ENCODE assay signal across 18 mouse cellular contexts in genomic region chr13:114118104-114118830, GRCm38 (mm10).
DNase-seq lines count a peak whose midpoint lies in the region; ATAC-seq and TF ChIP-seq lines count a peak whose summit lies in the region.
"Had no signal": no experiment of that assay in that cellular context is flagged by ENCODE, and none has a peak within 500 bp of the region (broad histone marks: within the 10 kb centered on the region; RNA-seq: fewer than 3 reads in every experiment).

No protein-coding gene starts in this region.

- H3K4me2 ChIP-seq in embryonic facial prominence, embryonic 14.5 days (ENCODE audit: low read depth, low read length): no peak overlapping the region
- no peak overlapping the region for H3K4me2 ChIP-seq in intestine, embryonic 16.5 days (ENCODE audit: low read depth, low read length)
- H3K4me2 ChIP-seq in intestine, postnatal 0 days (replicated peaks; ENCODE audit: low read depth): no peak overlapping the region
- no peak overlapping the region for H3K4me2 ChIP-seq in midbrain, embryonic 11.5 days
- H3K4me2 ChIP-seq in midbrain, postnatal 0 days (ENCODE audit: low read depth, low read length, poor library complexity, severe bottlenecking): no peak overlapping the region
- no peak overlapping the region for H3K4me2 ChIP-seq in forebrain, embryonic 14.5 days (ENCODE audit: low read length)
- H3K4me2 ChIP-seq: forebrain, embryonic 12.5 days; liver, embryonic 12.5 days; lung, embryonic 15.5 days; midbrain, embryonic 15.5 days; stomach, embryonic 15.5 days had no signal

- no peak overlapping the region for H3K9ac ChIP-seq in embryonic facial prominence, embryonic 14.5 days (ENCODE audit: low read depth, low read length)
- H3K9ac ChIP-seq in intestine, embryonic 16.5 days (ENCODE audit: low read depth, low read length): no peak overlapping the region
- H3K9ac ChIP-seq in intestine, postnatal 0 days (ENCODE audit: low read depth, low read length): no peak overlapping the region
- H3K9ac ChIP-seq in midbrain, embryonic 11.5 days (ENCODE audit: low read length): no peak overlapping the region
- no peak overlapping the region for H3K9ac ChIP-seq in midbrain, postnatal 0 days (replicated peaks; ENCODE audit: low read length, poor library complexity, severe bottlenecking)
- H3K9ac ChIP-seq in forebrain, embryonic 14.5 days (ENCODE audit: low read length): no peak overlapping the region
- H3K9ac ChIP-seq: forebrain, embryonic 12.5 days; liver, embryonic 12.5 days; lung, embryonic 15.5 days; midbrain, embryonic 15.5 days; stomach, embryonic 15.5 days had no signal

- TF ChIP-seq CTCF in intestine, postnatal 0 days (IDR thresholded peaks at IDR 0.05; ENCODE audit: low read depth): no peak
- no peak for TF ChIP-seq CTCF in midbrain, postnatal 0 days (IDR thresholded peaks at IDR 0.05)

- DNase-seq in embryonic facial prominence, embryonic 14.5 days (ENCODE audit: low spot score): peak; percentile 54
- DNase-seq in embryonic facial prominence, embryonic 10.5 days (ENCODE audit: low spot score): no peak
- DNase-seq in midbrain, embryonic 11.5 days (ENCODE audit: low spot score, missing footprints): peak; percentile 56
- DNase-seq in midbrain, postnatal 0 days (ENCODE audit: low spot score): no peak
- DNase-seq in kidney, postnatal 14 days: peak; percentile 64
- no peak for DNase-seq in forebrain, embryonic 14.5 days (ENCODE audit: low spot score)
- DNase-seq: cerebellum, postnatal 10 days; left cerebral cortex, postnatal 4 days; spleen, adult 18-20 months had no signal

- no peak for ATAC-seq in embryonic facial prominence, embryonic 14.5 days (ENCODE audit: low read depth)
- ATAC-seq in intestine, embryonic 16.5 days: peak; percentile 36; the same call in 1 of the 2 replicates
- no peak for ATAC-seq in intestine, postnatal 0 days
- no peak for ATAC-seq in midbrain, embryonic 11.5 days (ENCODE audit: low FRiP score)
- ATAC-seq in midbrain, postnatal 0 days (ENCODE audit: low FRiP score): no peak
- ATAC-seq in forebrain, embryonic 14.5 days: no peak
- ATAC-seq: hindbrain, postnatal 0 days; liver, embryonic 12.5 days; midbrain, embryonic 15.5 days had no signal

- H3K9me3 ChIP-seq in embryonic facial prominence, embryonic 14.5 days (ENCODE audit: control insufficient read depth, low read length): no peaks in the 10 kb centered on the region
- no peaks in the 10 kb centered on the region for H3K9me3 ChIP-seq in embryonic facial prominence, embryonic 10.5 days
- H3K9me3 ChIP-seq in intestine, embryonic 16.5 days (ENCODE audit: control insufficient read depth, low read length): no peaks in the 10 kb centered on the region
- no peaks in the 10 kb centered on the region for H3K9me3 ChIP-seq in intestine, postnatal 0 days (ENCODE audit: control insufficient read depth)
- no peaks in the 10 kb centered on the region for H3K9me3 ChIP-seq in midbrain, embryonic 11.5 days (ENCODE audit: control insufficient read depth, low read length)
- H3K9me3 ChIP-seq in midbrain, postnatal 0 days (ENCODE audit: low read length): no peaks in the 10 kb centered on the region
- no peaks in the 10 kb centered on the region for H3K9me3 ChIP-seq in forebrain, embryonic 14.5 days (replicated peaks; ENCODE audit: control insufficient read depth, low read length)
- H3K9me3 ChIP-seq: forebrain, embryonic 12.5 days; liver, embryonic 12.5 days; lung, embryonic 15.5 days; midbrain, embryonic 15.5 days; stomach, embryonic 15.5 days had no signal

- WGBS in embryonic facial prominence, embryonic 14.5 days: 63% methylated on average over 19 of the region's 19 CpGs
- 93% methylated on average over 19 of the region's 19 CpGs for WGBS in embryonic facial prominence, embryonic 10.5 days
- WGBS in intestine, embryonic 16.5 days: 56% methylated on average over 19 of the region's 19 CpGs
- WGBS in intestine, postnatal 0 days: 60% methylated on average over 19 of the region's 19 CpGs
- WGBS in midbrain, embryonic 11.5 days: 89% methylated on average over 19 of the region's 19 CpGs
- WGBS in midbrain, postnatal 0 days: 84% methylated on average over 19 of the region's 19 CpGs
- WGBS in forebrain, embryonic 14.5 days: 90% methylated on average over 19 of the region's 19 CpGs

- no peak overlapping the region for H3K4me3 ChIP-seq in embryonic facial prominence, embryonic 14.5 days (ENCODE audit: low read depth, low read length)
- H3K4me3 ChIP-seq in embryonic facial prominence, embryonic 10.5 days: no peak overlapping the region
- H3K4me3 ChIP-seq in intestine, embryonic 16.5 days (ENCODE audit: low read length): no peak overlapping the region
- no peak overlapping the region for H3K4me3 ChIP-seq in intestine, postnatal 0 days (ENCODE audit: low read depth, low read length)
- no peak overlapping the region for H3K4me3 ChIP-seq in midbrain, embryonic 11.5 days (ENCODE audit: low read depth, low read length)
- H3K4me3 ChIP-seq in midbrain, postnatal 0 days (ENCODE audit: low read depth, low read length): no peak overlapping the region
- no peak overlapping the region for H3K4me3 ChIP-seq in forebrain, embryonic 14.5 days (ENCODE audit: low read depth, low read length)
- H3K4me3 ChIP-seq: forebrain, embryonic 12.5 days; layer of hippocampus, adult 2 months; liver, embryonic 12.5 days; lung, embryonic 15.5 days; midbrain, embryonic 15.5 days; stomach, embryonic 15.5 days had no signal

- peaks cover 11% of the 10 kb centered on the region for H3K4me1 ChIP-seq in embryonic facial prominence, embryonic 14.5 days (ENCODE audit: control insufficient read depth, insufficient read depth, low read length)
- no peaks in the 10 kb centered on the region for H3K4me1 ChIP-seq in embryonic facial prominence, embryonic 10.5 days
- H3K4me1 ChIP-seq in intestine, embryonic 16.5 days (ENCODE audit: control insufficient read depth, insufficient read depth, low read length): 0 out of 2 replicates have a peak, but pooled peaks cover 2% of the 10 kb centered on the region
- H3K4me1 ChIP-seq in intestine, postnatal 0 days (replicated peaks; ENCODE audit: control insufficient read depth, insufficient read depth, low read length): no peaks in the 10 kb centered on the region
- H3K4me1 ChIP-seq in midbrain, embryonic 11.5 days (ENCODE audit: control insufficient read depth, insufficient read depth, low read length): no peaks in the 10 kb centered on the region
- H3K4me1 ChIP-seq in midbrain, postnatal 0 days (ENCODE audit: insufficient read depth, low read length): no peaks in the 10 kb centered on the region
- no peaks in the 10 kb centered on the region for H3K4me1 ChIP-seq in forebrain, embryonic 14.5 days (ENCODE audit: control insufficient read depth, insufficient read depth, low read length)
- H3K4me1 ChIP-seq: forebrain, embryonic 12.5 days; liver, embryonic 12.5 days; midbrain, embryonic 15.5 days had no signal

- no peaks in the 10 kb centered on the region for H3K36me3 ChIP-seq in embryonic facial prominence, embryonic 14.5 days (ENCODE audit: control insufficient read depth, insufficient read depth, low read length)
- no peaks in the 10 kb centered on the region for H3K36me3 ChIP-seq in embryonic facial prominence, embryonic 10.5 days (replicated peaks)
- no peaks in the 10 kb centered on the region for H3K36me3 ChIP-seq in intestine, embryonic 16.5 days (ENCODE audit: control insufficient read depth, insufficient read depth, low read length)
- H3K36me3 ChIP-seq in intestine, postnatal 0 days (ENCODE audit: control insufficient read depth, insufficient read depth): no peaks in the 10 kb centered on the region
- no peaks in the 10 kb centered on the region for H3K36me3 ChIP-seq in midbrain, embryonic 11.5 days (ENCODE audit: control insufficient read depth, insufficient read depth, low read length)
- no peaks in the 10 kb centered on the region for H3K36me3 ChIP-seq in midbrain, postnatal 0 days (ENCODE audit: insufficient read depth, low read length)
- no peaks in the 10 kb centered on the region for H3K36me3 ChIP-seq in forebrain, embryonic 14.5 days (ENCODE audit: control insufficient read depth, insufficient read depth, low read length)
- H3K36me3 ChIP-seq: forebrain, embryonic 12.5 days; liver, embryonic 12.5 days; lung, embryonic 15.5 days; midbrain, embryonic 15.5 days; stomach, embryonic 15.5 days had no signal

- no peaks in the 10 kb centered on the region for H3K27me3 ChIP-seq in embryonic facial prominence, embryonic 14.5 days (replicated peaks; ENCODE audit: control insufficient read depth, insufficient read depth, low read length)
- no peaks in the 10 kb centered on the region for H3K27me3 ChIP-seq in embryonic facial prominence, embryonic 10.5 days (replicated peaks; ENCODE audit: low read depth, poor library complexity, severe bottlenecking)
- H3K27me3 ChIP-seq in intestine, embryonic 16.5 days (replicated peaks; ENCODE audit: control insufficient read depth, insufficient read depth, low read length): no peaks in the 10 kb centered on the region
- H3K27me3 ChIP-seq in intestine, postnatal 0 days (replicated peaks; ENCODE audit: control insufficient read depth, insufficient read depth, low read length): no peaks in the 10 kb centered on the region
- no peaks in the 10 kb centered on the region for H3K27me3 ChIP-seq in midbrain, embryonic 11.5 days (ENCODE audit: control insufficient read depth, insufficient read depth, low read length)
- no peaks in the 10 kb centered on the region for H3K27me3 ChIP-seq in midbrain, postnatal 0 days (ENCODE audit: insufficient read depth, low read length)
- no peaks in the 10 kb centered on the region for H3K27me3 ChIP-seq in forebrain, embryonic 14.5 days (replicated peaks; ENCODE audit: control insufficient read depth, insufficient read depth, low read length)
- H3K27me3 ChIP-seq: forebrain, embryonic 12.5 days; liver, embryonic 12.5 days; lung, embryonic 15.5 days; midbrain, embryonic 15.5 days; stomach, embryonic 15.5 days had no signal

- H3K27ac ChIP-seq in embryonic facial prominence, embryonic 14.5 days (replicated peaks; ENCODE audit: low read depth, low read length): no peak overlapping the region
- no peak overlapping the region for H3K27ac ChIP-seq in embryonic facial prominence, embryonic 10.5 days (replicated peaks)
- H3K27ac ChIP-seq in intestine, embryonic 16.5 days (ENCODE audit: low read length): no peak overlapping the region
- H3K27ac ChIP-seq in intestine, postnatal 0 days (ENCODE audit: low read depth, low read length): no peak overlapping the region
- H3K27ac ChIP-seq in midbrain, embryonic 11.5 days (ENCODE audit: low read depth, low read length): no peak overlapping the region
- no peak overlapping the region for H3K27ac ChIP-seq in midbrain, postnatal 0 days (ENCODE audit: low read depth, low read length)
- no peak overlapping the region for H3K27ac ChIP-seq in forebrain, embryonic 14.5 days (ENCODE audit: low read depth, low read length)
- H3K27ac ChIP-seq: forebrain, embryonic 12.5 days; hindbrain, postnatal 0 days; layer of hippocampus, adult 2 months; liver, embryonic 12.5 days; lung, embryonic 15.5 days; midbrain, embryonic 15.5 days; stomach, embryonic 15.5 days had no signal

Comparison
In these comparisons a context has a peak if more than half of its experiments do, and no peak if none do; other contexts are left out.
1. DNase-seq: peak in embryonic facial prominence, embryonic 14.5 days (single experiment), midbrain, embryonic 11.5 days (single experiment) and kidney, postnatal 14 days (single experiment); none in embryonic facial prominence, embryonic 10.5 days (single experiment), midbrain, postnatal 0 days (single experiment) and forebrain, embryonic 14.5 days (single experiment).